Mouse (Mus musculus): ENCODE measurements at regions not wholly inside any gene's neighbourhood (a gene's known extent, or its start where the extent isn't known, plus 50 kb on each side); places are given as distances from the start of the nearest gene placed in this dataset.

- no peak for TF ChIP-seq CTCF (IDR thresholded peaks at IDR 0.05; ENCODE audit: borderline replicate concordance, insufficient read depth, low read depth, low read length)
- no peak for TF ChIP-seq POLR2A (IDR thresholded peaks at IDR 0.05; ENCODE audit: borderline replicate concordance, insufficient read depth, low read length)
These were observed 276.5 kb downstream of the Cog6 start for GRCm38 (mm10) chr3:52740466-52741026.

All from cerebellum, adult 2 months (tissue).